ENCODE assay signal across 9 mouse cellular contexts in genomic region chr6:112809658-112810520, GRCm38 (mm10).
DNase-seq lines count a peak whose midpoint lies in the region; ATAC-seq and TF ChIP-seq lines count a peak whose summit lies in the region.
"Had no signal": no experiment of that assay in that cellular context is flagged by ENCODE, and none has a peak within 500 bp of the region (broad histone marks: within the 10 kb centered on the region; RNA-seq: fewer than 3 reads in every experiment).

No protein-coding gene starts in this region.

- DNase-seq in stomach, postnatal 0 days (ENCODE audit: low spot score) = no peak
- DNase-seq in limb, embryonic 10.5 days (ENCODE audit: low spot score) = no peak
- DNase-seq in heart, adult 18-20 months = no peak
- DNase-seq in natural killer cell, adult 2 months (ENCODE audit: low spot score in 2 of 2) = no peak

- ATAC-seq in stomach, embryonic 15.5 days (ENCODE audit: insufficient read depth, low FRiP score, low read depth) = no peak; the same call in 1 of the 2 replicates
- ATAC-seq in stomach, postnatal 0 days (ENCODE audit: low FRiP score, low TSS enrichment) = no peak
- peak; percentile 86 for ATAC-seq in forebrain, embryonic 16.5 days
- ATAC-seq in erythroid progenitor cell, adult 5-6 weeks (replicated peaks; ENCODE audit: low FRiP score, poor library complexity, severe bottlenecking) = no peak
- no peak for ATAC-seq in megakaryocyte progenitor cell, adult 5-6 weeks (replicated peaks; ENCODE audit: poor library complexity)
- ATAC-seq: Patski had no signal

- H3K9me3 ChIP-seq in stomach, embryonic 15.5 days = no peaks in the 10 kb centered on the region
- H3K9me3 ChIP-seq in stomach, postnatal 0 days (ENCODE audit: control insufficient read depth, low read length) = no peaks in the 10 kb centered on the region
- H3K9me3 ChIP-seq in forebrain, embryonic 16.5 days (ENCODE audit: control insufficient read depth, low read length) = no peaks in the 10 kb centered on the region
- H3K9me3 ChIP-seq in limb, embryonic 10.5 days (replicated peaks) = no peaks in the 10 kb centered on the region; the same call in 1 of the 2 replicates

- H3K4me2 ChIP-seq in stomach, embryonic 15.5 days = no peak overlapping the region
- no peak overlapping the region for H3K4me2 ChIP-seq in stomach, postnatal 0 days (replicated peaks; ENCODE audit: low read depth)
- peak overlapping the region; percentile 3; the same call in 1 of the 2 replicates for H3K4me2 ChIP-seq in forebrain, embryonic 16.5 days (ENCODE audit: low read length)

- 55% methylated on average over 15 of the region's 15 CpGs for WGBS in stomach, embryonic 15.5 days
- 53% methylated on average over 15 of the region's 15 CpGs for WGBS in stomach, postnatal 0 days
- WGBS in forebrain, embryonic 16.5 days = 2% methylated on average over 15 of the region's 15 CpGs
- 77% methylated on average over 15 of the region's 15 CpGs for WGBS in limb, embryonic 10.5 days

- no peak overlapping the region for H3K4me3 ChIP-seq in stomach, embryonic 15.5 days (replicated peaks)
- no peak overlapping the region for H3K4me3 ChIP-seq in stomach, postnatal 0 days (ENCODE audit: low read depth, low read length)
- no peak overlapping the region for H3K4me3 ChIP-seq in forebrain, embryonic 16.5 days (replicated peaks; ENCODE audit: low read length)
- H3K4me3 ChIP-seq in limb, embryonic 10.5 days = no peak overlapping the region

- 0 out of 2 replicates have a peak overlapping the region, but pooled peaks have one; percentile 2 for H3K27ac ChIP-seq in stomach, embryonic 15.5 days
- H3K27ac ChIP-seq in stomach, postnatal 0 days (replicated peaks) = no peak overlapping the region
- H3K27ac ChIP-seq in forebrain, embryonic 16.5 days (ENCODE audit: low read length) = peak overlapping the region; percentile 87
- 0 out of 2 replicates have a peak overlapping the region, but pooled peaks have one; percentile 25 for H3K27ac ChIP-seq in limb, embryonic 10.5 days

- TF ChIP-seq EP300 in stomach, postnatal 0 days (optimal IDR thresholded peaks at IDR 0.05) = no peak

- peaks cover 9% of the 10 kb centered on the region; the same call in 1 of the 2 replicates for H3K4me1 ChIP-seq in stomach, embryonic 15.5 days
- H3K4me1 ChIP-seq in stomach, postnatal 0 days (replicated peaks; ENCODE audit: control insufficient read depth, insufficient read depth) = no peaks in the 10 kb centered on the region
- H3K4me1 ChIP-seq in forebrain, embryonic 16.5 days (replicated peaks; ENCODE audit: control insufficient read depth, insufficient read depth, low read length) = peaks cover 30% of the 10 kb centered on the region
- peaks cover 18% of the 10 kb centered on the region; the same call in 1 of the 2 replicates for H3K4me1 ChIP-seq in limb, embryonic 10.5 days

- no peak for TF ChIP-seq CTCF in stomach, postnatal 0 days (IDR thresholded peaks at IDR 0.05; ENCODE audit: low read depth)

- no peaks in the 10 kb centered on the region for H3K36me3 ChIP-seq in stomach, embryonic 15.5 days
- H3K36me3 ChIP-seq in stomach, postnatal 0 days (ENCODE audit: control insufficient read depth, insufficient read depth, low read length) = no peaks in the 10 kb centered on the region
- H3K36me3 ChIP-seq in forebrain, embryonic 16.5 days (ENCODE audit: control insufficient read depth, insufficient read depth) = no peaks in the 10 kb centered on the region
- H3K36me3 ChIP-seq in limb, embryonic 10.5 days = no peaks in the 10 kb centered on the region

- H3K27me3 ChIP-seq in stomach, embryonic 15.5 days (replicated peaks) = no peaks in the 10 kb centered on the region
- H3K27me3 ChIP-seq in stomach, postnatal 0 days (ENCODE audit: control insufficient read depth, insufficient read depth, low read length) = no peaks in the 10 kb centered on the region
- no peaks in the 10 kb centered on the region for H3K27me3 ChIP-seq in forebrain, embryonic 16.5 days (replicated peaks; ENCODE audit: control insufficient read depth, insufficient read depth, low read length)
- H3K27me3 ChIP-seq in limb, embryonic 10.5 days (ENCODE audit: low read depth, poor library complexity, severe bottlenecking) = no peaks in the 10 kb centered on the region
- H3K27me3 ChIP-seq: Patski had no signal

- no peak overlapping the region for H3K9ac ChIP-seq in stomach, embryonic 15.5 days
- no peak overlapping the region for H3K9ac ChIP-seq in stomach, postnatal 0 days (ENCODE audit: low read length)
- peak overlapping the region; percentile 9; the same call in 1 of the 2 replicates for H3K9ac ChIP-seq in forebrain, embryonic 16.5 days (replicated peaks; ENCODE audit: low read depth, low read length)
